Mouse (Mus musculus) MEL (cell line): ENCODE results near the gene Traf2. TPM values are rescaled to one million over a fixed set of nuclear protein-coding genes. Genes with fewer than 3 reads are reported as not detected.

ENCODE experiments used
- DNase-seq: peaks from one replicate; pipeline ENCODE4 v3.0.0; 2011; ENCODE audit warnings: low read depth, low spot score
- H3K27ac ChIP-seq: 2 replicates; pipeline ENCODE4 v1.5.1; 2012; ENCODE audit warnings: low read depth, mild to moderate bottlenecking, control low read depth, low read length, moderate library complexity; ENCODE audit not compliant: control insufficient read depth
- H3K27me3 ChIP-seq, 2 experiments: fragments of 150-350 bp in 1 of 2; sonication (generic) in 1 of 2; 2 replicates each; pipeline ENCODE4 v1.6.1; 2012; ENCODE audit warnings: low read length in 2 of 2, mild to moderate bottlenecking in 2 of 2, improper control_type of control experiment in 1 of 2, moderate library complexity in 1 of 2; ENCODE audit not compliant: insufficient read depth in 2 of 2, control insufficient read depth in 1 of 2
- H3K36me3 ChIP-seq, 2 experiments: 2 replicates each; pipeline ENCODE4 v1.6.1; 2012 to 2014; ENCODE audit warnings: low read length in 2 of 2, improper control_type of control experiment in 1 of 2, inconsistent platforms in 1 of 2, mild to moderate bottlenecking in 1 of 2; ENCODE audit not compliant: insufficient read depth in 2 of 2, control insufficient read depth in 1 of 2
- H3K4me1 ChIP-seq, 2 experiments: fragments of 150-350 bp in 1 of 2; sonication (generic) in 1 of 2; 2 replicates each; pipeline ENCODE4 v1.6.1; 2012; ENCODE audit warnings: low read length in 2 of 2, improper control_type of control experiment in 1 of 2, mild to moderate bottlenecking in 1 of 2; ENCODE audit not compliant: insufficient read depth in 2 of 2, control insufficient read depth in 1 of 2
- H3K4me3 ChIP-seq, 2 experiments: fragments of 150-350 bp in 1 of 2; sonication (generic) in 1 of 2; 2 replicates each; pipeline ENCODE4 v1.5.1; 2012; ENCODE audit warnings: low read depth in 2 of 2, low read length in 2 of 2, mild to moderate bottlenecking in 2 of 2, moderate library complexity in 2 of 2, control low read depth in 1 of 2, improper control_type of control experiment in 1 of 2; ENCODE audit not compliant: control insufficient read depth in 1 of 2, insufficient read depth in 1 of 2
- H3K79me2 ChIP-seq: 2 replicates; pipeline ENCODE4 v1.6.1; 2012; ENCODE audit warnings: mild to moderate bottlenecking, low read length, moderate library complexity; ENCODE audit not compliant: control insufficient read depth, poor library complexity, insufficient read depth
- H3K9ac ChIP-seq: 2 replicates; pipeline ENCODE4 v1.6.1; 2012; ENCODE audit warnings: low read depth, mild to moderate bottlenecking, control low read depth, low read length, moderate library complexity; ENCODE audit not compliant: control insufficient read depth, poor library complexity, severe bottlenecking
- H3K9me3 ChIP-seq: fragments of 150-350 bp; sonication (generic); replicated peaks from 2 replicates; pipeline ENCODE4 v1.6.1; 2012; ENCODE audit warnings: mild to moderate bottlenecking, low read length, improper control_type of control experiment, moderate library complexity; ENCODE audit not compliant: insufficient read depth
- BHLHE40 ChIP-seq: IDR thresholded peaks from 2 replicates; pipeline ENCODE4 v1.6.1; 2012; ENCODE audit warnings: low read depth, mild to moderate bottlenecking, inconsistent platforms, low read length, improper control_type of control experiment, borderline replicate concordance
- CHD1 ChIP-seq: IDR thresholded peaks from 2 replicates; pipeline ENCODE4 v1.6.1; 2012; ENCODE audit warnings: low read depth, mild to moderate bottlenecking, inconsistent platforms, low read length, improper control_type of control experiment
- CTCF ChIP-seq, 3 experiments: IDR thresholded peaks in 2 of 3; conservative IDR thresholded peaks in 1 of 3; 2 replicates each; pipeline ENCODE4 v1.5.1; 2011 to 2012; ENCODE audit warnings: low read length in 3 of 3, low read depth in 2 of 3, mild to moderate bottlenecking in 2 of 3, improper control_type of control experiment in 1 of 3, inconsistent platforms in 1 of 3, mixed read lengths in 1 of 3, moderate library complexity in 1 of 3; ENCODE audit not compliant: control insufficient read depth in 1 of 3, insufficient read depth in 1 of 3, poor library complexity in 1 of 3, severe bottlenecking in 1 of 3
- E2F4 ChIP-seq: IDR thresholded peaks from 2 replicates; pipeline ENCODE4 v1.6.1; 2011; ENCODE audit warnings: low read depth, low read length, improper control_type of control experiment, borderline replicate concordance
- EP300 ChIP-seq, 2 experiments: IDR thresholded peaks; 2 replicates each; pipeline ENCODE4 v1.6.1; 2011; ENCODE audit warnings: improper control_type of control experiment in 2 of 2, low read length in 2 of 2, low read depth in 1 of 2, mild to moderate bottlenecking in 1 of 2
- ETS1 ChIP-seq: IDR thresholded peaks from 2 replicates; pipeline ENCODE4 v1.6.1; 2012; ENCODE audit warnings: low read depth, mild to moderate bottlenecking, inconsistent platforms, low read length, improper control_type of control experiment, moderate library complexity
- GABPA ChIP-seq: IDR thresholded peaks from 2 replicates; pipeline ENCODE4 v1.6.1; 2012; ENCODE audit warnings: low read depth, mild to moderate bottlenecking, inconsistent platforms, low read length, improper control_type of control experiment, moderate library complexity
- GATA1 ChIP-seq: IDR thresholded peaks from 2 replicates; pipeline ENCODE4 v1.6.1; 2011; ENCODE audit warnings: low read depth, low read length, improper control_type of control experiment
- HCFC1 ChIP-seq: IDR thresholded peaks from 2 replicates; pipeline ENCODE4 v1.6.1; 2012; ENCODE audit warnings: low read depth, mild to moderate bottlenecking, inconsistent platforms, low read length, improper control_type of control experiment, moderate library complexity
- JUND ChIP-seq: IDR thresholded peaks from 2 replicates; pipeline ENCODE4 v1.6.1; 2011; ENCODE audit warnings: low read depth, mild to moderate bottlenecking, improper control_type of control experiment, low read length
- KAT2A ChIP-seq: conservative IDR thresholded peaks from 2 replicates; pipeline ENCODE4 v1.6.1; 2012; ENCODE audit warnings: low read depth, low read length, improper control_type of control experiment, inconsistent platforms
- MAFK ChIP-seq: IDR thresholded peaks from 2 replicates; pipeline ENCODE4 v1.6.1; 2011; ENCODE audit warnings: low read depth, mild to moderate bottlenecking, low read length, improper control_type of control experiment, borderline replicate concordance
- MAX ChIP-seq: IDR thresholded peaks from 2 replicates; pipeline ENCODE4 v1.6.1; 2011; ENCODE audit warnings: low read length, improper control_type of control experiment
- MAZ ChIP-seq: IDR thresholded peaks from 2 replicates; pipeline ENCODE4 v1.6.1; 2012; ENCODE audit warnings: low read depth, mild to moderate bottlenecking, inconsistent platforms, low read length, improper control_type of control experiment
- MEF2A ChIP-seq: IDR thresholded peaks from 2 replicates; pipeline ENCODE4 v1.6.1; 2014; ENCODE audit warnings: low read depth, mild to moderate bottlenecking, inconsistent platforms, low read length, improper control_type of control experiment; ENCODE audit not compliant: poor library complexity, insufficient replicate concordance, severe bottlenecking; ENCODE audit errors: extremely low read depth
- MXI1 ChIP-seq: IDR thresholded peaks from 2 replicates; pipeline ENCODE4 v1.6.1; 2011; ENCODE audit warnings: mild to moderate bottlenecking, low read depth, low read length, improper control_type of control experiment
- MYB ChIP-seq: IDR thresholded peaks from 2 replicates; pipeline ENCODE4 v1.6.1; 2011; ENCODE audit warnings: mild to moderate bottlenecking, low read depth, low read length, improper control_type of control experiment
- MYC ChIP-seq: IDR thresholded peaks from 2 replicates; pipeline ENCODE4 v1.6.1; 2011; ENCODE audit warnings: low read depth, mild to moderate bottlenecking, low read length, improper control_type of control experiment, moderate library complexity
- NELFE ChIP-seq: IDR thresholded peaks from 2 replicates; pipeline ENCODE4 v1.6.1; 2011; ENCODE audit warnings: low read depth, low read length, improper control_type of control experiment
- NRF1 ChIP-seq: IDR thresholded peaks from 2 replicates; pipeline ENCODE4 v1.6.1; 2014; ENCODE audit warnings: low read depth, mild to moderate bottlenecking, inconsistent platforms, low read length, improper control_type of control experiment, moderate library complexity; ENCODE audit not compliant: poor library complexity, insufficient read depth, severe bottlenecking
- POLR2A ChIP-seq, 2 experiments: IDR thresholded peaks; 2 replicates each; pipeline ENCODE4 v1.6.1; 2011 to 2012; ENCODE audit warnings: low read length in 2 of 2, mild to moderate bottlenecking in 2 of 2, control low read depth in 1 of 2, improper control_type of control experiment in 1 of 2, low read depth in 1 of 2, moderate library complexity in 1 of 2; ENCODE audit not compliant: control insufficient read depth in 1 of 2, insufficient read depth in 1 of 2, poor library complexity in 1 of 2
- POLR2AphosphoS2 ChIP-seq: IDR thresholded peaks from 2 replicates; pipeline ENCODE4 v1.6.1; 2011; ENCODE audit warnings: low read length, improper control_type of control experiment
- POLR2AphosphoS5 ChIP-seq: IDR thresholded peaks from 2 replicates; pipeline ENCODE4 v1.6.1; 2012; ENCODE audit warnings: low read depth, borderline replicate concordance, mild to moderate bottlenecking, inconsistent platforms, low read length, moderate library complexity, mixed read lengths
- RAD21 ChIP-seq: IDR thresholded peaks from 2 replicates; pipeline ENCODE4 v1.6.1; 2011; ENCODE audit warnings: mild to moderate bottlenecking, low read depth, low read length, improper control_type of control experiment
- RCOR1 ChIP-seq: IDR thresholded peaks from 2 replicates; pipeline ENCODE4 v1.6.1; 2012; ENCODE audit warnings: low read depth, mild to moderate bottlenecking, inconsistent platforms, low read length, improper control_type of control experiment
- SIN3A ChIP-seq: IDR thresholded peaks from 2 replicates; pipeline ENCODE4 v1.6.1; 2012; ENCODE audit warnings: low read length, improper control_type of control experiment, inconsistent platforms
- SMC3 ChIP-seq: IDR thresholded peaks from 2 replicates; pipeline ENCODE4 v1.6.1; 2011; ENCODE audit warnings: low read depth, low read length, improper control_type of control experiment
- TAL1 ChIP-seq: IDR thresholded peaks from 2 replicates; pipeline ENCODE4 v1.6.1; 2012; ENCODE audit warnings: mild to moderate bottlenecking, inconsistent platforms, low read length, moderate library complexity, mixed read lengths
- UBTF ChIP-seq: IDR thresholded peaks from 2 replicates; pipeline ENCODE4 v1.6.1; 2012; ENCODE audit warnings: low read depth, mild to moderate bottlenecking, inconsistent platforms, low read length, improper control_type of control experiment, moderate library complexity, borderline replicate concordance; ENCODE audit not compliant: insufficient read depth
- USF1 ChIP-seq: IDR thresholded peaks from 2 replicates; pipeline ENCODE4 v1.6.1; 2014; ENCODE audit warnings: low read depth, mild to moderate bottlenecking, inconsistent platforms, low read length, improper control_type of control experiment, moderate library complexity
- USF2 ChIP-seq, 2 experiments: IDR thresholded peaks; 2 replicates each; pipeline ENCODE4 v1.6.1; 2011 to 2012; ENCODE audit warnings: improper control_type of control experiment in 2 of 2, low read length in 2 of 2, borderline replicate concordance in 1 of 2, inconsistent platforms in 1 of 2, low read depth in 1 of 2, mild to moderate bottlenecking in 1 of 2; ENCODE audit not compliant: insufficient read depth in 1 of 2
- ZC3H11A ChIP-seq: IDR thresholded peaks from 2 replicates; pipeline ENCODE4 v1.6.1; 2012; ENCODE audit warnings: low read depth, mild to moderate bottlenecking, inconsistent platforms, low read length, improper control_type of control experiment
- ZKSCAN1 ChIP-seq: IDR thresholded peaks from 2 replicates; pipeline ENCODE4 v1.6.1; 2012; ENCODE audit warnings: low read depth, mild to moderate bottlenecking, inconsistent platforms, low read length, improper control_type of control experiment, moderate library complexity
- ZMIZ1 ChIP-seq: IDR thresholded peaks from 2 replicates; pipeline ENCODE4 v1.6.1; 2012; ENCODE audit warnings: low read depth, mild to moderate bottlenecking, inconsistent platforms, low read length, improper control_type of control experiment, moderate library complexity
- ZNF384 ChIP-seq: IDR thresholded peaks from 2 replicates; pipeline ENCODE4 v1.6.1; 2012; ENCODE audit warnings: low read depth, mild to moderate bottlenecking, inconsistent platforms, low read length, improper control_type of control experiment
- polyA plus RNA-seq, 2 experiments: library from polyadenylated mRNA; stranded (reverse) in 1 of 2; unstranded in 1 of 2; fragments of >175 nt in 1 of 2; fragments of >200 nt in 1 of 2; gene quantifications; 2 replicates each; pipeline versions ENCODE4 v1.2.1 to v1.2.4; 2012; ENCODE audit warnings: low replicate concordance in 2 of 2, low read depth in 1 of 2; ENCODE audit not compliant: insufficient read length in 2 of 2, insufficient read depth in 1 of 2, missing spikeins in 1 of 2
- total RNA-seq: library from RNA; depleted of rRNA; stranded (reverse); fragments of 300-350 nt; gene quantifications from 2 replicates; pipeline ENCODE4 v1.2.3, GENCODE M21; 2012

The Traf2 gene
- total and polyA plus RNA-seq, 3 experiments: 19.9 to 28.3 TPM; not detected in 1

- Histone ChIP-seq H3K79me2 (peaks cover 7% of the 10 kb centered on the region), H3K4me1 (peaks cover 0 to 10% of the 10 kb centered on the region in 2 experiments; a peak in 1 of 4 replicates), H3K36me3 (peaks cover 0 to 4% of the 10 kb centered on the region in 2 experiments; a peak in 1 of 4 replicates), H3K9me3 (no peaks in the 10 kb centered on the region), H3K27ac (peak within 1 kb of the TSS; percentile 87), H3K4me3 (peak within 1 kb of the TSS; percentile 60 to 81), H3K9ac (peak within 1 kb of the TSS; percentile 73), H3K27me3 (no peaks in the 10 kb centered on the region)
- peak; percentile 99 for DNase-seq
- TF ChIP-seq USF1 (0 out of 2 replicates have a peak, but pooled peaks have one; percentile 31), MAZ (no peak), RAD21 (no peak), BHLHE40 (no peak), UBTF (no peak), HCFC1 (peak; percentile 89), USF2 (IDR thresholded peaks at IDR 0.05; ENCODE audit: borderline replicate concordance in 1 of 2, insufficient read depth in 1 of 2, low read depth in 1 of 2, low read length in 2 of 2) (no peak), ZC3H11A (no peak), NELFE (peak; percentile 84), MXI1 (peak; percentile 33; the same call in 1 of the 2 replicates), CHD1 (no peak), E2F4 (no peak), SMC3 (no peak), EP300 (IDR thresholded peaks at IDR 0.05; ENCODE audit: low read depth in 1 of 2, low read length in 2 of 2) (no peak), NRF1 (peak; percentile 32; the same call in 1 of the 2 replicates), ZKSCAN1 (no peak), GATA1 (peak; percentile 28; the same call in 1 of the 2 replicates), MYB (no peak), POLR2A (IDR thresholded peaks at IDR 0.05; ENCODE audit: control insufficient read depth in 1 of 2, insufficient read depth in 1 of 2, low read depth in 1 of 2, low read length in 2 of 2, poor library complexity in 1 of 2) (peak; percentile 44 to 91), CTCF (IDR thresholded peaks at IDR 0.05 in 2 of 3, conservative IDR thresholded peaks at IDR 0.05 in 1 of 3; ENCODE audit: control insufficient read depth in 1 of 3, insufficient read depth in 1 of 3, low read depth in 2 of 3, low read length in 3 of 3, poor library complexity in 1 of 3, severe bottlenecking in 1 of 3) (no peak), TAL1 (no peak), POLR2AphosphoS2 (peak; percentile 87), POLR2AphosphoS5 (no peak), ETS1 (peak; percentile 8; the same call in 1 of the 2 replicates), ZNF384 (no peak), GABPA (no peak), JUND (peak; percentile 59; the same call in 1 of the 2 replicates), MYC (peak; percentile 52; the same call in 1 of the 2 replicates), ZMIZ1 (peak; percentile 72; the same call in 1 of the 2 replicates), KAT2A (peak; percentile 66; the same call in 1 of the 2 replicates), SIN3A (peak; percentile 82), RCOR1 (no peak), MEF2A (no peak), MAFK (no peak), MAX (no peak)
These were observed 28.1 kb upstream of the Traf2 start, which contains the start of the genes Mamdc4 and Phpt1 for GRCm38 (mm10) chr2:25574579-25575431. Mamdc4 (minus strand) TSS chr2:25574845. Phpt1 (minus strand) TSS chr2:25575224.
